Mouse (Mus musculus): ENCODE measurements around the gene Grk6.
A peak's percentile ranks its signal among the peaks of the same experiment; 100 is the strongest.

GRCm38 (mm10) chr13:55445361-55446091, 654 bp downstream of the Grk6 start:
- 0 out of 2 replicates have a peak, but pooled peaks have one; percentile 35 for TF ChIP-seq CTCF (IDR thresholded peaks at IDR 0.05; ENCODE audit: borderline replicate concordance, control insufficient read depth, extremely low read depth, insufficient read depth, low read length, poor library complexity)
- no peak for TF ChIP-seq POLR2A (IDR thresholded peaks at IDR 0.05; ENCODE audit: control insufficient read depth, extremely low read depth, insufficient read depth, low read length, poor library complexity)
